Mouse (Mus musculus): ENCODE measurements around the gene Msi2. TPM values are rescaled to one million over a fixed set of nuclear protein-coding genes. Genes with fewer than 3 reads are reported as not detected.

The Msi2 gene
- polyA plus RNA-seq, 1 experiment from 2014 or later, result 40.1 TPM

GRCm38 (mm10) chr11:88559365-88559970 lies 158.8 kb downstream of the Msi2 start:
- no peaks in the 10 kb centered on the region for H3K36me3 ChIP-seq (ENCODE audit: control insufficient read depth, insufficient read depth, low read length)
- no peak overlapping the region for H3K4me2 ChIP-seq (replicated peaks; ENCODE audit: low read depth, low read length)
- 52% methylated on average over 10 of the region's 10 CpGs for WGBS
- H3K27me3 ChIP-seq (ENCODE audit: control insufficient read depth, insufficient read depth, low read length), result no peaks in the 10 kb centered on the region
- DNase-seq (ENCODE audit: low spot score) (no peak), ATAC-seq (ENCODE audit: low FRiP score) (no peak)
- no peaks in the 10 kb centered on the region for H3K9me3 ChIP-seq (ENCODE audit: control insufficient read depth, low read length)
- H3K9ac ChIP-seq (ENCODE audit: low read depth, low read length), result no peak overlapping the region
- peaks cover 44% of the 10 kb centered on the region for H3K4me1 ChIP-seq (replicated peaks; ENCODE audit: control insufficient read depth, insufficient read depth, low read length)
- H3K4me3 ChIP-seq (ENCODE audit: low read depth, low read length), result no peak overlapping the region
- H3K27ac ChIP-seq (ENCODE audit: low read depth, low read length), result no peak overlapping the region; the same call in 1 of the 2 replicates

- no peaks in the 10 kb centered on the region for H3K9me3 ChIP-seq (ENCODE audit: control insufficient read depth, low read length)
- H3K27ac ChIP-seq (ENCODE audit: low read depth, low read length), result no peak overlapping the region
- H3K4me2 ChIP-seq (replicated peaks; ENCODE audit: low read depth, low read length), result no peak overlapping the region
- no peaks in the 10 kb centered on the region for H3K36me3 ChIP-seq (ENCODE audit: control insufficient read depth, insufficient read depth, low read length)
- peaks cover 51% of the 10 kb centered on the region for H3K4me1 ChIP-seq (replicated peaks; ENCODE audit: control insufficient read depth, insufficient read depth, low read length)
- ATAC-seq (ENCODE audit: low FRiP score) (no peak), DNase-seq (ENCODE audit: low spot score) (no peak)
- H3K4me3 ChIP-seq (ENCODE audit: low read depth, low read length), result no peak overlapping the region
- no peaks in the 10 kb centered on the region for H3K27me3 ChIP-seq (ENCODE audit: control insufficient read depth, insufficient read depth, low read length)
- H3K9ac ChIP-seq (ENCODE audit: low read depth, low read length), result no peak overlapping the region
- 75% methylated on average over 4 of the region's 4 CpGs for WGBS
Measured at GRCm38 (mm10) chr11:88558731-88559130, 159.6 kb downstream of the Msi2 start.

GRCm38 (mm10) chr11:88557828-88558580 lies 160.3 kb downstream of the Msi2 start:
- 0 out of 2 replicates have a peak overlapping the region, but pooled peaks have one; percentile 20 for H3K27ac ChIP-seq (ENCODE audit: low read depth, low read length)
- 72% methylated on average over 6 of the region's 6 CpGs for WGBS
- no peak for ATAC-seq (ENCODE audit: low FRiP score)
- no peaks in the 10 kb centered on the region for H3K27me3 ChIP-seq (ENCODE audit: control insufficient read depth, insufficient read depth, low read length)
- H3K4me2 ChIP-seq (replicated peaks; ENCODE audit: low read depth, low read length), result no peak overlapping the region
- no peak overlapping the region for H3K9ac ChIP-seq (ENCODE audit: low read depth, low read length)
- H3K4me3 ChIP-seq (ENCODE audit: low read depth, low read length), result no peak overlapping the region
- H3K36me3 ChIP-seq (ENCODE audit: control insufficient read depth, insufficient read depth, low read length), result no peaks in the 10 kb centered on the region
- H3K9me3 ChIP-seq (ENCODE audit: control insufficient read depth, low read length), result no peaks in the 10 kb centered on the region
- DNase-seq (ENCODE audit: low spot score), result no peak
- H3K4me1 ChIP-seq (replicated peaks; ENCODE audit: control insufficient read depth, insufficient read depth, low read length), result peaks cover 56% of the 10 kb centered on the region

DNA sequence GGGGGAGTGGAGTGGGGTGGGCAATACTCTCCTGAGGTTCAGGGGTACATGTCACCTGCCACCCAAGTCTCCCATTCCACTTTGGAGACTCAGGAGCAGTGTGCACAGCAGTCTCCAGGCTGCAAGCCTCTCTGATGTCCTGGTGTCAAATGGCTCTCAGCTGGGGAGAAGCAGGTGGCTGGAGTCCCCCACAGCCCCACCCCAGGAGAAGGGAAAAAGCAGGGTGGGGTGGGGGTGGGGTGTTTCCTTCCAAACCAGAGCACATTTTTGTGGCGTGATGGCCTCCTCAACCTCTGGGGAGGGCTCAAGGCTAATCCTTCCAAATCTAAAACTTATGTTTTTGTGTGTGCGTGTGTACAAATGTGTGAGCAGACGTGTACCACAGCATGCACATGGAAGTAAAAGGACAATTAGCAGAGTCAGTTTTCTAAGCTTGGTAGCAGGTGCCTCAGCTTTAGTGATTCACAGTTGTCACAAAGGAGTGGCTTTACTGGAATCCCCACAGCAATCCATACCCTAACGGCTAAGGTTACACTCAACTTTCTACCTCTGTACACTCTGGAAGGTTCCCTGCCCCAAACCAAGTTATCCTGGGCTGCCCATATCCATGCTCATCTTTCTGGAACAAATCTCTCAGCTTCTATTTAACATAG lies 161.1 kb downstream of the Msi2 start:
- H3K4me2 ChIP-seq (replicated peaks; ENCODE audit: low read depth, low read length), result no peak overlapping the region
- H3K36me3 ChIP-seq (ENCODE audit: control insufficient read depth, insufficient read depth, low read length), result no peaks in the 10 kb centered on the region
- H3K4me1 ChIP-seq (replicated peaks; ENCODE audit: control insufficient read depth, insufficient read depth, low read length), result peaks cover 60% of the 10 kb centered on the region
- 0 out of 2 replicates have a peak overlapping the region, but pooled peaks have one; percentile 30 for H3K27ac ChIP-seq (ENCODE audit: low read depth, low read length)
- H3K4me3 ChIP-seq (ENCODE audit: low read depth, low read length), result no peak overlapping the region
- H3K9me3 ChIP-seq (ENCODE audit: control insufficient read depth, low read length), result no peaks in the 10 kb centered on the region
- no peak for ATAC-seq (ENCODE audit: low FRiP score)
- DNase-seq (ENCODE audit: low spot score), result no peak
- 74% methylated on average over 4 of the region's 4 CpGs for WGBS
- no peak overlapping the region for H3K9ac ChIP-seq (ENCODE audit: low read depth, low read length)
- no peaks in the 10 kb centered on the region for H3K27me3 ChIP-seq (ENCODE audit: control insufficient read depth, insufficient read depth, low read length)

DNA sequence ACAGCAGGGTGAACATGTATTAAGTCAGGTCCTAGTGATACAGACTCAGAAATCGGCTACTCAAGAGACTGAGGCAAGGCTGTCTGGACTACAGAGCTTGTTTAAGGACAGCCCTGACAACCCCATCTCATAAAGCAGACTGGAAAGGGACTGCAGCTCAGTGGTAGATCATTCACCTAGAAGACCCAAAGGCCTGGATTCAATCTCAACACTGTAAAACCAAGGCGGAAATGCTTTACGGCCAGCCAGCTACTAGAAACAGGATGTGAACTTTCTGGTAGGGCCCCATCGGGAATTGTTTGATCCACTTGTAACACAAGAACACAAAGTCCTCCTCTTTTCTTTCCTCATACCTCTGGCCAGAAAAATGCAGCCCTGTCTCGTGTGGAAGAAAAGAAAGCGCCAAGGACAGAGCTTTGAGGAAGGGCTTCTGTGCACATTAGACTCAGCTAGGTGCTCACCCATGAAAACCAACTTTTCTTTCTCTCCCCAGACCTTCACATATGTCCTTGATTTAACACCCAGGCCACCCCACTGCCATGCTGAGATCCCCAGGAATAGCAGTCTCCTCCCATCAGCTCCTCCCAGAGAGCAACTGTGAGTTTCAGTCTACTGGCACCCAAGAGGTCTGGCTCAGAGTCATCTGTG lies 162.3 kb downstream of the Msi2 start:
- H3K4me3 ChIP-seq (ENCODE audit: low read depth, low read length), result no peak overlapping the region
- 0 out of 2 replicates have a peak overlapping the region, but pooled peaks have one; percentile 11 for H3K9ac ChIP-seq (ENCODE audit: low read depth, low read length)
- DNase-seq (ENCODE audit: low spot score) (no peak), ATAC-seq (ENCODE audit: low FRiP score) (no peak)
- no peaks in the 10 kb centered on the region for H3K9me3 ChIP-seq (ENCODE audit: control insufficient read depth, low read length)
- peaks cover 59% of the 10 kb centered on the region for H3K4me1 ChIP-seq (replicated peaks; ENCODE audit: control insufficient read depth, insufficient read depth, low read length)
- H3K36me3 ChIP-seq (ENCODE audit: control insufficient read depth, insufficient read depth, low read length), result no peaks in the 10 kb centered on the region
- no peak overlapping the region for H3K4me2 ChIP-seq (replicated peaks; ENCODE audit: low read depth, low read length)
- 52% methylated on average over 6 of the region's 6 CpGs for WGBS
- no peaks in the 10 kb centered on the region for H3K27me3 ChIP-seq (ENCODE audit: control insufficient read depth, insufficient read depth, low read length)
- H3K27ac ChIP-seq (ENCODE audit: low read depth, low read length), result peak overlapping the region; percentile 73

GRCm38 (mm10) chr11:88555232-88555818 lies 163.0 kb downstream of the Msi2 start:
- no peak overlapping the region for H3K4me2 ChIP-seq (replicated peaks; ENCODE audit: low read depth, low read length)
- peak; percentile 10; the same call in 1 of the 2 replicates for ATAC-seq (ENCODE audit: low FRiP score)
- H3K9ac ChIP-seq (ENCODE audit: low read depth, low read length), result 0 out of 2 replicates have a peak overlapping the region, but pooled peaks have one; percentile 11
- peak overlapping the region; percentile 73 for H3K27ac ChIP-seq (ENCODE audit: low read depth, low read length)
- 47% methylated on average over 8 of the region's 8 CpGs for WGBS
- no peak overlapping the region for H3K4me3 ChIP-seq (ENCODE audit: low read depth, low read length)
- peaks cover 55% of the 10 kb centered on the region for H3K4me1 ChIP-seq (replicated peaks; ENCODE audit: control insufficient read depth, insufficient read depth, low read length)
- no peaks in the 10 kb centered on the region for H3K27me3 ChIP-seq (ENCODE audit: control insufficient read depth, insufficient read depth, low read length)
- H3K36me3 ChIP-seq (ENCODE audit: control insufficient read depth, insufficient read depth, low read length), result no peaks in the 10 kb centered on the region
- H3K9me3 ChIP-seq (ENCODE audit: control insufficient read depth, low read length), result no peaks in the 10 kb centered on the region
- DNase-seq (ENCODE audit: low spot score), result no peak

DNA sequence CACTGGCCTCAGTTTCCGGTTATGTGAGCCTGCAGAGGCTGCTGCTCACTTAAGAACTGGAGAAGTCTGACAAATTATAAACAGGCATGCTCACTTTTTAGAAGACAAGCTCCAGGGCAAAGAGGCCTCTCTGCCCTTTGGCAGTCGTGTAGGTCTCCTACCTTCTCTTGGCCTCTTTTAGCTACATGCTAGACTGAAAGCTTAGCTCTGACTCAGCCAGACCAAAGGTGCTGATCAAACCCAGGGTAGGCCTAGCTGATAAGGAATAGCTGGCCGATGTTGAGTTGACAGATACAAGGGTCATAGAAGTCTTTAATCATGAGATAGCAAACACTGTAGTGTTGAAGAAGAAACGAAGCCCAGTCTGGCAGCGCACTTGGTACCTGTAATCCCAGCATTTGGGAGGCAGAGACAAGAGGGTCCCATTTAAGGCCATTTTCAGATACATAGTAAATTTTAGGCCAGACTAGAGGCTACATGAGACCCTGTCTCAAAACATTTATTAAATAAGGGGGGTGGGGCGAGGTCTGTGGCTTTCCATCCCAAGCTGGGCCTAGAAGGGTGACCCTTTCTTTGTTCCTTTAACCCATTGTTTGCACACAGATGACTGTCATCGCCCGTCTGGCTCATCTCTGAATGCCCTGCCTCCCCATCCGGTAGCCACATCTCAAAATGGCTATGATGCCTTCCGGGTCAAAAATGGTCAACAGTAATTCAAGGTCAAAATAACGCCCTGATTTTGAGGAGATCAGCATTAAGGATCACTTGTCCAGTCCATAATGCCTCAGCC lies 164.6 kb downstream of the Msi2 start:
- 51% methylated on average over 11 of the region's 11 CpGs for WGBS
- H3K4me1 ChIP-seq (replicated peaks; ENCODE audit: control insufficient read depth, insufficient read depth, low read length), result peaks cover 60% of the 10 kb centered on the region
- H3K9ac ChIP-seq (ENCODE audit: low read depth, low read length), result no peak overlapping the region

DNA sequence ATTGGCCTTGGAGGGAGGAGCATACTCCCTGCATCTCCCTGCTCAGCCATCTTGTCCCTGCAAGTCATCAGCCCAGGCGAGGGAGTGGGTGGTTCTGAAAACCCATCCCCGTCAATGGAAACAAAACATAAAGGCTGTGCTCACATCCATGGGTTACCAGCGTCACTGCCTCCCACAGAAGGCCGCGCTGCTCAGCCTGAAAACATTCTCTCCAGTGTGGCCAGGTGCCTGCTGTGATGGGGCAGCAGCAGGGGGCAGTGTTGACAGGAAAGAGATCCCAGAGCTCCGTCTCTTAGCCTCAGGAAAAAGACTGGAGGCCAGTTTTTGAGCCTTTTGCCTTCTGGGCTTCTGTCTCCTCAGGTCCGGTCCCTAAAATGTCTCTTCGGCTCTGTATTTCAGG lies 165.3 kb downstream of the Msi2 start:
- H3K9me3 ChIP-seq (ENCODE audit: control insufficient read depth, low read length), result no peaks in the 10 kb centered on the region
- peaks cover 57% of the 10 kb centered on the region for H3K4me1 ChIP-seq (replicated peaks; ENCODE audit: control insufficient read depth, insufficient read depth, low read length)
- H3K27ac ChIP-seq (ENCODE audit: low read depth, low read length), result peak overlapping the region; percentile 68
- no peak overlapping the region for H3K4me3 ChIP-seq (ENCODE audit: low read depth, low read length)
- no peak overlapping the region for H3K9ac ChIP-seq (ENCODE audit: low read depth, low read length)
- ATAC-seq (ENCODE audit: low FRiP score) (peak; percentile 36; the same call in 1 of the 2 replicates), DNase-seq (ENCODE audit: low spot score) (peak; percentile 72)
- H3K27me3 ChIP-seq (ENCODE audit: control insufficient read depth, insufficient read depth, low read length), result no peaks in the 10 kb centered on the region
- WGBS, result 17% methylated on average over 8 of the region's 8 CpGs
- no peaks in the 10 kb centered on the region for H3K36me3 ChIP-seq (ENCODE audit: control insufficient read depth, insufficient read depth, low read length)
- no peak overlapping the region for H3K4me2 ChIP-seq (replicated peaks; ENCODE audit: low read depth, low read length)

More for the DNA sequence above, 164.6 kb downstream of the Msi2 start:
- ATAC-seq (ENCODE audit: low FRiP score), result no peak
- no peak for DNase-seq (ENCODE audit: low spot score)
- Histone ChIP-seq H3K27me3 (ENCODE audit: control insufficient read depth, insufficient read depth, low read length) (no peaks in the 10 kb centered on the region), H3K4me2 (replicated peaks; ENCODE audit: low read depth, low read length) (no peak overlapping the region), H3K36me3 (ENCODE audit: control insufficient read depth, insufficient read depth, low read length) (no peaks in the 10 kb centered on the region), H3K4me3 (ENCODE audit: low read depth, low read length) (no peak overlapping the region), H3K27ac (ENCODE audit: low read depth, low read length) (peak overlapping the region; percentile 68), H3K9me3 (ENCODE audit: control insufficient read depth, low read length) (no peaks in the 10 kb centered on the region)

Measured in hindbrain, embryonic 11.5 days (tissue).